Mouse (Mus musculus) CH12.LX (cell line): Measurements from ENCODE around the gene Dtnbp1. TPM values are rescaled to one million over a fixed set of nuclear protein-coding genes. Genes with fewer than 3 reads are reported as not detected.

Experiments used
- DNase-seq: peaks from one replicate; pipeline ENCODE4 v3.0.0-alpha.2; 2013; ENCODE audit errors: extremely low read depth
- H3K27ac ChIP-seq: 2 replicates; pipeline ENCODE4 v1.5.1; 2012; ENCODE audit warnings: low read depth, mild to moderate bottlenecking, control low read depth, moderate library complexity; ENCODE audit not compliant: insufficient read depth
- H3K27me3 ChIP-seq: replicated peaks from 2 replicates; pipeline ENCODE3; 2012; ENCODE audit warnings: inconsistent platforms
- H3K36me3 ChIP-seq, 2 experiments: replicated peaks in 1 of 2; 2 replicates each; pipeline versions ENCODE3 to v1.6.1; 2012; ENCODE audit warnings: inconsistent platforms in 1 of 2, low read length in 1 of 2, mild to moderate bottlenecking in 1 of 2, mixed read lengths in 1 of 2, moderate library complexity in 1 of 2; ENCODE audit not compliant: control insufficient read depth in 1 of 2, insufficient read depth in 1 of 2
- H3K4me1 ChIP-seq, 2 experiments: 2 replicates each; pipeline ENCODE4 v1.6.1; 2012; ENCODE audit warnings: inconsistent platforms in 1 of 2, moderate library complexity in 1 of 2; ENCODE audit not compliant: insufficient read depth in 2 of 2, control insufficient read depth in 1 of 2
- H3K4me2 ChIP-seq: 2 replicates; pipeline ENCODE4 v1.6.1; 2012; ENCODE audit warnings: low read depth, mild to moderate bottlenecking, control low read depth; ENCODE audit not compliant: poor library complexity, insufficient read depth, severe bottlenecking
- H3K4me3 ChIP-seq, 3 experiments: fragments of 150-350 bp in 1 of 3; sonication (generic) in 1 of 3; replicated peaks in 1 of 3; 2 replicates each; pipeline versions ENCODE3 to v1.5.1; 2011 to 2012; ENCODE audit warnings: low read depth in 2 of 3, low read length in 2 of 3, mild to moderate bottlenecking in 2 of 3, moderate library complexity in 2 of 3, control low read depth in 1 of 3, improper control_type of control experiment in 1 of 3, inconsistent platforms in 1 of 3, mixed read lengths in 1 of 3; ENCODE audit not compliant: poor library complexity in 1 of 3
- H3K79me2 ChIP-seq: replicated peaks from 2 replicates; pipeline ENCODE4 v1.6.1; 2012; ENCODE audit warnings: mild to moderate bottlenecking, moderate library complexity; ENCODE audit not compliant: control insufficient read depth, poor library complexity, insufficient read depth, severe bottlenecking; ENCODE audit errors: extremely low read depth
- H3K9ac ChIP-seq: 2 replicates; pipeline ENCODE4 v1.6.1; 2012; ENCODE audit warnings: low read depth, mild to moderate bottlenecking, control low read depth, moderate library complexity; ENCODE audit not compliant: insufficient read depth
- H3K9me3 ChIP-seq: replicated peaks from 2 replicates; pipeline ENCODE3; 2012; ENCODE audit warnings: low read length, inconsistent platforms, mixed read lengths
- CHD1 ChIP-seq: IDR thresholded peaks from 2 replicates; pipeline ENCODE4 v1.6.1; 2012; ENCODE audit warnings: low read depth, low read length, improper control_type of control experiment, inconsistent platforms
- CTCF ChIP-seq, 2 experiments: IDR thresholded peaks in 1 of 2; conservative IDR thresholded peaks in 1 of 2; 2 replicates each; pipeline ENCODE4 v1.5.1; 2011 to 2012; ENCODE audit warnings: low read depth in 2 of 2, low read length in 2 of 2, improper control_type of control experiment in 1 of 2, inconsistent platforms in 1 of 2, mild to moderate bottlenecking in 1 of 2, moderate library complexity in 1 of 2
- ETS1 ChIP-seq: conservative IDR thresholded peaks from 2 replicates; pipeline ENCODE4 v1.6.1; 2012; ENCODE audit warnings: low read depth, mild to moderate bottlenecking, inconsistent platforms, low read length, improper control_type of control experiment, moderate library complexity
- IRF4 ChIP-seq: IDR thresholded peaks from 2 replicates; pipeline ENCODE4 v1.6.1; 2014; ENCODE audit warnings: low read depth, mild to moderate bottlenecking, inconsistent platforms, low read length, improper control_type of control experiment
- NRF1 ChIP-seq: IDR thresholded peaks from 2 replicates; pipeline ENCODE4 v1.6.1; 2014; ENCODE audit warnings: low read depth, mild to moderate bottlenecking, inconsistent platforms, low read length, improper control_type of control experiment, moderate library complexity
- POLR2AphosphoS2 ChIP-seq: IDR thresholded peaks from 2 replicates; pipeline ENCODE4 v1.6.1; 2011; ENCODE audit warnings: low read depth, low read length, improper control_type of control experiment
- TCF12 ChIP-seq: IDR thresholded peaks from 2 replicates; pipeline ENCODE4 v1.6.1; 2014; ENCODE audit warnings: low read depth, mild to moderate bottlenecking, inconsistent platforms, low read length, improper control_type of control experiment
- USF2 ChIP-seq: conservative IDR thresholded peaks from 2 replicates; pipeline ENCODE4 v1.6.1; 2011; ENCODE audit warnings: low read depth, low read length, improper control_type of control experiment
- ZC3H11A ChIP-seq: IDR thresholded peaks from 2 replicates; pipeline ENCODE4 v1.6.1; 2012; ENCODE audit warnings: low read depth, mild to moderate bottlenecking, inconsistent platforms, low read length, improper control_type of control experiment
- ZKSCAN1 ChIP-seq: IDR thresholded peaks from 2 replicates; pipeline ENCODE4 v1.6.1; 2012; ENCODE audit warnings: low read depth, inconsistent platforms, low read length, improper control_type of control experiment, borderline replicate concordance
- dilution Hi-C: fragments of 300-500 bp; cut with MboI; formaldehyde crosslinking; loops from 2 replicates; pipeline ENCODE4 v1.14.3; 2020; ENCODE audit warnings: low sequenced_read_pairs; ENCODE audit not compliant: extremely low pct_unique_long_range_greater_than_20kb, extremely low pct_ligation_motif_present
- in situ Hi-C: fragments of 300-500 bp; cut with MboI; formaldehyde crosslinking; loops from 3 replicates; pipeline ENCODE4 v1.14.3; 2019; ENCODE audit warnings: low sequenced_read_pairs, low pct_ligation_motif_present, low pct_unique_long_range_greater_than_20kb, mixed read lengths
- polyA plus RNA-seq: library from polyadenylated mRNA; unstranded; fragments of >175 nt; gene quantifications from 2 replicates; pipeline ENCODE4 v1.2.1, GENCODE M21; 2012; ENCODE audit warnings: low read depth; ENCODE audit not compliant: insufficient read length
- total RNA-seq, 2 experiments: library from RNA; depleted of rRNA; stranded (reverse); fragments of 300-350 nt in 1 of 2; fragments of >200 nt in 1 of 2; gene quantifications; 2 replicates each; pipeline ENCODE4 v1.2.3; 2012 to 2014

Gene Dtnbp1
- total and polyA plus RNA-seq, 3 experiments, result 32.4 to 69.2 (median 35.9) TPM

GRCm38 (mm10) chr13:44876799-44877198 is 125.1 kb downstream of the Dtnbp1 start:
- H3K4me3 ChIP-seq, result no peak overlapping the region
- peaks cover 0 to 35% of the 10 kb centered on the region in 2 experiments for H3K36me3 ChIP-seq
- no peaks in the 10 kb centered on the region for H3K27me3 ChIP-seq
- no peaks in the 10 kb centered on the region for H3K9me3 ChIP-seq
- peaks cover 0 to 20% of the 10 kb centered on the region in 2 experiments; a peak in 2 of 4 replicates for H3K4me1 ChIP-seq
- in situ Hi-C loops (no loop called here), dilution Hi-C loops (no loop called here)
- no peak overlapping the region for H3K4me2 ChIP-seq
- no peaks in the 10 kb centered on the region for H3K79me2 ChIP-seq
- TF ChIP-seq NRF1 (no peak), POLR2AphosphoS2 (no peak), ETS1 (no peak), CHD1 (no peak), IRF4 (no peak), USF2 (no peak), TCF12 (no peak), ZKSCAN1 (no peak), ZC3H11A (no peak), CTCF (conservative IDR thresholded peaks at IDR 0.05 in 1 of 2, IDR thresholded peaks at IDR 0.05 in 1 of 2; ENCODE audit: low read depth in 2 of 2, low read length in 2 of 2) (no peak)
- no peak overlapping the region for H3K9ac ChIP-seq
- no peak for DNase-seq
- no peak overlapping the region for H3K27ac ChIP-seq

Other genes starting within 250 kb of the Dtnbp1 start
- not detected in 2 replicates for gene Gm9817, start 76.5 kb upstream of the Dtnbp1 start, total RNA-seq (2012; rRNA removed)
- not detected in 2 replicates for gene Gm9817, start 76.5 kb upstream of the Dtnbp1 start, total RNA-seq (2014; rRNA removed)
- not detected in 2 replicates for gene Gm9817, start 76.5 kb upstream of the Dtnbp1 start, polyA plus RNA-seq